Mouse (Mus musculus) activated CD4-positive, CD25-positive, alpha-beta regulatory T cell, adult 4 months (primary cell): ENCODE measurements around the gene Grik5. TPM values are rescaled to one million over a fixed set of nuclear protein-coding genes. Genes with fewer than 3 reads are reported as not detected.

ENCODE experiments used
- ATAC-seq: one replicate; pipeline ENCODE4 v1.8.0; 2017
- polyA plus RNA-seq, 2 experiments: library from polyadenylated mRNA; unstranded; fragments of 100-300 nt; shearing (Covaris generic); gene quantifications; one replicate each; pipeline ENCODE4 v1.2.1; 2017

Grik5 gene
- polyA plus RNA-seq: 1 to 10 TPM; 2.2 to 2.4 TPM

- ATAC-seq: no peak
Measured at GRCm38 (mm10) chr7:25071979-25072715, at the start of gene Grik5, which contains the start of gene Zfp574. Gene Grik5 (minus strand): TSS chr7:25072346. Gene Zfp574 (plus strand): TSS chr7:25072567.

- peak; percentile 24 for ATAC-seq
Measured at GRCm38 (mm10) chr7:25121240-25121786, 49.2 kb upstream of the Grik5 start.

GRCm38 (mm10) chr7:25120061-25120834, 48.1 kb upstream of the Grik5 start:
- ATAC-seq: peak; percentile 85

- ATAC-seq: no peak
Measured at GRCm38 (mm10) chr7:25112956-25113603, 40.9 kb upstream of the Grik5 start.

GRCm38 (mm10) chr7:25112178-25112955, 40.2 kb upstream of the Grik5 start:
- ATAC-seq: no peak

GRCm38 (mm10) chr7:25110336-25110735, 38.2 kb upstream of the Grik5 start:
- ATAC-seq: no peak

- no peak for ATAC-seq
Measured at GRCm38 (mm10) chr7:25109355-25109754, 37.2 kb upstream of the Grik5 start.

- peak; percentile 57 for ATAC-seq
Measured at GRCm38 (mm10) chr7:25106790-25107502, 34.8 kb upstream of the Grik5 start.

- ATAC-seq: peak; percentile 80
Measured at GRCm38 (mm10) chr7:25105411-25106160, 33.4 kb upstream of the Grik5 start.

GRCm38 (mm10) chr7:25099581-25099980, 27.4 kb upstream of the Grik5 start:
- ATAC-seq: no peak

GRCm38 (mm10) chr7:25098169-25098568, 26.0 kb upstream of the Grik5 start:
- ATAC-seq: no peak

GRCm38 (mm10) chr7:25089875-25090274, 17.7 kb upstream of the Grik5 start:
- no peak for ATAC-seq

GRCm38 (mm10) chr7:25088968-25089367, 16.8 kb upstream of the Grik5 start:
- peak; percentile 37 for ATAC-seq

- ATAC-seq: peak; percentile 21
Measured at GRCm38 (mm10) chr7:25088531-25088930, 16.4 kb upstream of the Grik5 start.

GRCm38 (mm10) chr7:25087972-25088371, 15.8 kb upstream of the Grik5 start:
- ATAC-seq: peak; percentile 24

GRCm38 (mm10) chr7:25087256-25087912, 15.2 kb upstream of the Grik5 start:
- no peak for ATAC-seq

- no peak for ATAC-seq
Measured at GRCm38 (mm10) chr7:25086656-25087055, 14.5 kb upstream of the Grik5 start.

GRCm38 (mm10) chr7:25084621-25085020, 12.5 kb upstream of the Grik5 start:
- ATAC-seq: no peak

GRCm38 (mm10) chr7:25082510-25082909, 10.4 kb upstream of the Grik5 start:
- ATAC-seq: peak; percentile 45

GRCm38 (mm10) chr7:25080431-25080830, 8.3 kb upstream of the Grik5 start:
- no peak for ATAC-seq
